Mouse (Mus musculus): ENCODE measurements around the gene Pitpnc1.

Pitpnc1 gene

DNA sequence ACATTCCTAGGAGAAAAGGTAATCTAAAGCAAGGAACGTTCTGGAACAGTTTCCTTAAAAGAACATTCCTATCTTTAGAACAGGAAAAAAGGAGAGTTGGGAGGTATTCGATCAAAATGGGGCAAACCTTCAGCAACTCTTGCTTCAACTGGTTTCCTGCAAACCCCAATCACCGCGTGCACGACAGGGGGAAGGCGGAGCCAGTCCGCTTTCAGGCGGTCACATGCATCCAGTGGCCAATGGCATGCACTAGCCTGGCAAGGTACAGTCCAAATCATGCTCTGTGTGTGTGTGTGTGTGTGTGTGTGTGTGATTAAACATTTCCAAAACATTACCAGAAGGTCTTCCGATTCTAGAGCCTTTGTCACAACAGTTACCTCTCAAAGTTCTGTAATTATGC is 255.4 kb downstream of the Pitpnc1 start:
- DNase-seq = no peak

DNA sequence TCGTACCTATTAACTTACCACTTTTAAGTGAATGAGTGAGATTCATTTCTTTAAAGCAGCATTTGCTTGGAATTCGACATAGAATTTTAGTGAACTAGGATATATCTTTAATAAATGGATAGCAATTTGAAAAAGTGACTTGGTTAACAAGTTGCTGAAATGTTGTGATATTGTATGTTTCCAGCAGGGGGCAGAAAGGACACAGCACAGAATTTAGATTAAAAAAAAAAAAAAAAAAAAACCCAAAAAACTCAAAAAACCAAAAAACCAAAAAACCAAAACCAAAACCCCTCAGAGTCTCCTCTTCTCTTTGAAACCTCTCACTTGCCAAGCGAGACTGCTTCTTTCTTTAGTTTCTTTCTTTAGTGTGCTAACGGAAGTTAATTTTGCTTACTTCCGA is 256.8 kb downstream of the Pitpnc1 start:
- DNase-seq = peak; percentile 65

DNA sequence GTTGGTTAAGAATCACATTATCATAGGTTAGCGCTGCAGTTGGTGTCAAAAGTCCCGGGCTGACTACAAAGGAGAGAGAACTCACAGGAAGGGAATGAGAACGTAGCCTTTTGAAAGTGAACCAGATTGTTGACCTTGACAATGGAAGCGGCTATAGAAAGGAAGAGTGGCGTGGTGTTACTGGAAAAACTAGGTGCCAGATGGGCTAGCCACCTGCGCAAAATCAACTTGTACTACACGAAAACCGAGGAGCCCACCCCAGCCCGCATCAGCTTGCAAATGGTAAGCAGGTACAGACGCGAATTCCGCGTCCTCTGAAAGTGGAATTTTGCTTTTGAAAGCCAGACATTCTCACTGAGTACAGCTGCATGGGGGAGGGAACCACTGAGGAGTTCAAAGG is 260.7 kb downstream of the Pitpnc1 start:
- no peak for DNase-seq

DNA sequence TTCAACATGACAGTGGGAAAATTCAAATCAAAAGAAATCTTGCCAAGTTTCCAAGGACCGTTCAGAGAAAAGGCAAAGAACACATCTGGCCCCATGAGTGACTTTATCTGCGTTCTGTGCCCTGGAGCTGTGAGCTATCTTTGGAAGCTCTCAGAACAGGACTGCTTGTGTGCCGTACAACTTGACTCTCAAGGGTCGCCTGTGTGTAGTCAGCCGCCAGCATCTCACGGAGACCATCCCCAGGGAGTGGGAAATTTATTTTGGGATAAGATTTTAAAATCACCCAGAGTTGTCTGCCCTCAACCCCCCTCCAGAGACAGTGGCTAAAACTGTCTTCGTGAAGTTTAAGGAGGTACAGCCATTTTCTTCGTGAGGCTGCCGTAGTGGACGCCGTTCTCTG is 268.7 kb downstream of the Pitpnc1 start:
- no peak for DNase-seq

DNA sequence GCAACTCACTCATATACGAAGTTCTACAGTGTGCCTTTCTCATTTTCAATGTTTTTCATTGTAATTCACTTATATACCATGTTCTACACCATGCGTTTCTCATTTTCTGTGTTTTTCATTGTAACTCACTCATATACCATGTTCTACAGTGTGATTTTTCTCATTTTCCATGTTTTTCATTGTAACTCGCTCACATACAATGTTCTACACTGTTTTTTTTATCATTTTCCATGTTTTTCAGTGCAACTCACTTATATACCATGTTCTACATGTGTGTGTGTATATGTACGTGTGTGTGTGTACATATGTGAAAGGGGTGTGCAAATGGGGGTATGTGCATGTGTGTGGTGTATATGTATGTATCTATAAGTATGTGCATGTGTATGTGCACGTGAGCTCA is 271.2 kb downstream of the Pitpnc1 start:
- DNase-seq = no peak

DNA sequence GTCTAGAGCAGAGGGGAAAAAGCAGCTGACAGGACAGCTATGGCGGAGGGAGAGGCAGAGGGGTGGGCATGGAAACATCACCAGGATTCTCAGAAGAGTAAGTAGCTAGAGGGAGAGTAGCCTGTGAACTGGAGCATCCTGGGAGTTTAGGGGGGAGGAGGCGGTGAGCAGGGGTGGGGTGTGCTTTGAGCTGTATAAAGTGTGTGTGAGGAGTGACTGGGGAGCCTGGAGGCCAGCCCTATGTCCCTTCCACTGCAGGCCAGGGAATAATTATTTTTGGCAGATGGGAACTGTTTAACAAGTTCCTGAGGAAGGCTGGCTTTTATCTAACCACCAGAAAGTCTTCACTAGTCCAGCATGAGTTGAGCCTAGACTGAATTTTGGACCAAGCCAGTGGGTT is 275.2 kb downstream of the Pitpnc1 start:
- no peak for DNase-seq

DNA sequence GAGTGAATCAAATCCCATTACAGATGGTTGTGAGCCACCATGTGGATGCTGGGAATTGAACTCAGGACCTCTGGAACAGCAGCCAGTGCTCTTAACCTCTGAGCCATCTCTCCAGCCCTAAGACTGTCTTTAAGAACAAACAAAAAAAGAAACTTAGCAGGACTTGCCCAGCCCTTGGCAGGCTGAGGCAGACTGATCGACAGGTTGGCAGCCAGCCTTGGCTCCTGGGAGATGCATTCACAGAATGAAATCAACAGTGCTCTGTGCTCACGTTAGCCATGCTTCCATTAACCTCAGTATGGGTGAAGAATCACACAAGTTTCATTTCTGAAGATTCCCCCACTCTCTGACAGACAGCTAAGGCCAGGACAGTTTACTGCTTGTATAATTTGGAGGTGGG is 280.1 kb downstream of the Pitpnc1 start:
- DNase-seq = no peak

DNA sequence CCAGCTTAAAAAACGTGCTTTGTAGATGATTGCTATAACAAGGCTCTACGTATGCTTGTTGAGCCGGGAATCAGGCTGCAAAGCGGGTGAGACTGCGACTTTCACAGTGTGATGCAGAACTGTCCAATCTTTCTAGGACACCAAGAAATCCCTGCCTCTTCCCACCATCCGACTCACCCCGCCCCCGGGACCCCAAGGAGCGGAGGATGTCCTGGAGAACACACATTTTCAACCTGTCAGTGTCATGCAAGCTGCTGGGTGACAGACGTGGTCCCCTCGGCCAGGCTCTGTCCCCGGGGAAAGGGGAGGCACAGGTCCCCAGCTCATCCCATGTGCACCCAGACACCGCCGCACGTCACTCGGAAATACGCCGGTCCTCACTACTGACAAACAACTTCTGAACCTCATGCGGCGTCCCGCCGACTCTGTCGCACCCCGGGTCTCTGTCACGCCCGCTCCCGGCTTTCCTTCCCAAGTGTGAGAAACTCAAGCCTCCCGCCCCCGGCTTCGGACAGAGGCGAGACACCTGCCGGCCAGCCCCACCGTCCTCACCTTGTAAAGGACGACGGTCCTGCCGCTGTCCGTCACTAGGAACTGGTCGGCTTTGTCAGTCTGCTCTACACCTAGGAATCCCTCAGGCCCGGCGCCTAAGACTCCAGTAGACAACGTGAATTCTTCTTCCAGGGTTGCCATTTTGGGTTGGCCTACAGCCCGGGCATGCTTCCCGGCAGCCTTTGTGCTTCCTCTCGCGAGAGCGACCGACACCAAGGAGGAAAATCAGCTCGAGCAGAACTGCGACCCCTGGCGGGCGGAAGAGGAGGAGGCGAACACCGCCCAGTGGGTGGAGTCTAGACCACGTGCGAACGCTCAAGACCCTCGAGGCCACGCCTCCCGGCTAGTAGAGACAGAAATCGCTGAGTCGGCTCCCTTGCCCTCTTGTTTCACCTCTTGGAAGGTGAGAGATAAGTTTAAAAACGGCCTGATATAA is 281.6 kb downstream of the Pitpnc1 start, which contains the start of gene Nol11:
TSS of gene Nol11 (minus strand) at position 817 of the 988 bp plus-strand sequence.
- DNase-seq = peak; percentile 99

DNA sequence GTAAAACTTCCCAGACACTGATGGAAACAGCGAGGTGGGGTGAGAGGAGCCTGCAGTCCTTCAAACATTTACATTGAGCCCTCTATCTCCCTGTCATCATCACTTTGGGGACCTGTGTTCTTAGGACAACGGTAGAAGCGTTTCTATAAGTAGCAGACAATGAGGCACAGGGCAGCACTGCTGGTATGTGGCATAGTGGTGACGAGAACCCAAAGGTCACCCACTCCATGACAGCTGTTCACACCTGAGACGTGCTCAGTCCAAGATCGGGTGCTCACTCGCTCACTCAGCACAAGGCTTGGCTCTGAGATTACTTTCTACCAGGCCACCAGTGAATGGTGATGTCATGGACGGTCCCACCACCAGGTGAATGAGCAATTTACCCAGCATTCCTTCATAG is 286.7 kb downstream of the Pitpnc1 start:
- DNase-seq = no peak

DNA sequence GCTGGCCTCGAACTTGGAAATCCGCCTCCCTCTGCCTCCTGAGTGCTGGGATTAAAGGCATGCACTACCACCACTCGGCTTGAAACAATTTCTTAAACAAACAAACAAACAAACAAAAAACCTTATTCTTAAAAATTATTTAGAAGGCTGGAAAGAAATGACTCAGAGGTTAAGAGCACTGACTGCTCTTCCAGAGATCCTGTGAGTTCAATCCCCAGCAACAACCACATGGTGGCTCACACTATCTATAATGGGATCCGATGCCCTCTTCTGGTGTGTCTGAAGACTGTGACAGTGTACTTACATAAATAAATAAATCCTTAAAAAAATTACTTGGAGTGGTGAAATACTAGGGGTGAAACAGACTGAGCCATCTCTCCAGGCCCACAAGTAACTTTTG is 309.3 kb downstream of the Pitpnc1 start:
- no peak for DNase-seq

DNA sequence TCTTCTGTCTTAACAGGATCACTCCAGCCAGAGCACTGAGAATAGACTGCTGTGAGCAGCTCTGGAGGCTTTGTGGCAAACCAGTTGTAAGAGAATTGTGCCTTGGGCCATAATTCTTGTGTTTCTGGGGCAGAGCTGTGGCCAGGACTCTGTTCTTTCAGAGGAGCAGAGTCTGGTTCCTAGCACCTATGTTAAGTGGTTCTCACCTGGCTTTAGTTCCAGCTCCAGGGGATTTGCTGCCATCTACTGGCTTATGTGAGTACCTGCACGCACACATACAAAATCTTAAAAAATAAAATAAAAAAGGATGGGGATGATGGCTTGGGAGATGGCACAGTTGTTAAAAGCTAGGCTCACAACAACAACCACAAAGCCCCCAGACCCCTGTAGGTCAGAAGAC is 311.5 kb downstream of the Pitpnc1 start:
- peak; percentile 24 for DNase-seq

Measured in embryo, embryonic 11 days (tissue).